Mouse (Mus musculus) thymus, postnatal 10 days (tissue): ENCODE data around the gene Lrmda.
"Not testable (repeated sequence)": the region's sequence is repeated elsewhere in the genome, so short reads cannot be mapped to it uniquely, and the experiment has no call there.

Experiments
- DNase-seq, 2 experiments: peaks; one replicate each; pipeline ENCODE4 v3.0.0; 2021; ENCODE audit warnings: low spot score in 2 of 2

Gene Lrmda

GRCm38 (mm10) chr14:22586281-22586680, 566.8 kb downstream of the Lrmda start:
- no peak for DNase-seq

GRCm38 (mm10) chr14:22586796-22587195, 567.3 kb downstream of the Lrmda start:
- no peak for DNase-seq

- no peak for DNase-seq
Observed at GRCm38 (mm10) chr14:22587285-22587957, 567.9 kb downstream of the Lrmda start.

- DNase-seq, result no peak
Observed at GRCm38 (mm10) chr14:22587958-22588296, 568.4 kb downstream of the Lrmda start.

GRCm38 (mm10) chr14:22588394-22588793, 568.9 kb downstream of the Lrmda start:
- not testable (repeated sequence) for DNase-seq

GRCm38 (mm10) chr14:22589503-22590215, 570.1 kb downstream of the Lrmda start:
- no peak for DNase-seq

GRCm38 (mm10) chr14:22591186-22591585, 571.7 kb downstream of the Lrmda start:
- DNase-seq, result no peak

- DNase-seq, result no peak
Observed at GRCm38 (mm10) chr14:22597508-22597907, 578.0 kb downstream of the Lrmda start.

- DNase-seq, result no peak
Observed at GRCm38 (mm10) chr14:22598638-22599037, 579.1 kb downstream of the Lrmda start.

- DNase-seq, result no peak
Observed at GRCm38 (mm10) chr14:22600166-22600565, 580.7 kb downstream of the Lrmda start.

- no peak for DNase-seq
Observed at GRCm38 (mm10) chr14:22602308-22602707, 582.8 kb downstream of the Lrmda start.

GRCm38 (mm10) chr14:22608599-22608998, 589.1 kb downstream of the Lrmda start:
- no peak for DNase-seq

GRCm38 (mm10) chr14:22609261-22610245, 590.0 kb downstream of the Lrmda start:
- no peak for DNase-seq

- no peak for DNase-seq
Observed at GRCm38 (mm10) chr14:22611011-22611410, 591.5 kb downstream of the Lrmda start.

GRCm38 (mm10) chr14:22620191-22620590, 600.7 kb downstream of the Lrmda start:
- no peak for DNase-seq

GRCm38 (mm10) chr14:22621941-22622340, 602.4 kb downstream of the Lrmda start:
- DNase-seq, result no peak

GRCm38 (mm10) chr14:22627105-22627829, 607.8 kb downstream of the Lrmda start:
- DNase-seq, result no peak

GRCm38 (mm10) chr14:22630361-22630867, 610.9 kb downstream of the Lrmda start:
- DNase-seq, result no peak

- no peak for DNase-seq
Observed at GRCm38 (mm10) chr14:22633612-22634011, 614.1 kb downstream of the Lrmda start.

- DNase-seq, result no peak
Observed at GRCm38 (mm10) chr14:22643494-22643893, 624.0 kb downstream of the Lrmda start.

- no peak for DNase-seq
Observed at GRCm38 (mm10) chr14:22647879-22648611, 628.5 kb downstream of the Lrmda start.
